Mouse (Mus musculus) neural tube, embryonic 10.5 days (tissue): ENCODE measurements around the gene Ccdc184.

ENCODE experiments used
- DNase-seq: peaks from one replicate; pipeline ENCODE4 v3.0.0-alpha.2; 2017; ENCODE audit warnings: low spot score; ENCODE audit errors: extremely low spot score

Ccdc184 gene

GRCm38 (mm10) chr15:98155272-98155671 lies 11.7 kb upstream of the Ccdc184 start:
- DNase-seq, result no peak

GRCm38 (mm10) chr15:98155944-98156343 lies 11.0 kb upstream of the Ccdc184 start:
- no peak for DNase-seq

GRCm38 (mm10) chr15:98157253-98157652 lies 9.7 kb upstream of the Ccdc184 start:
- no peak for DNase-seq

- DNase-seq, result no peak
Observed at GRCm38 (mm10) chr15:98161026-98161805, 5.7 kb upstream of the Ccdc184 start.

- no peak for DNase-seq
Observed at GRCm38 (mm10) chr15:98162561-98162960, 4.4 kb upstream of the Ccdc184 start.

DNA sequence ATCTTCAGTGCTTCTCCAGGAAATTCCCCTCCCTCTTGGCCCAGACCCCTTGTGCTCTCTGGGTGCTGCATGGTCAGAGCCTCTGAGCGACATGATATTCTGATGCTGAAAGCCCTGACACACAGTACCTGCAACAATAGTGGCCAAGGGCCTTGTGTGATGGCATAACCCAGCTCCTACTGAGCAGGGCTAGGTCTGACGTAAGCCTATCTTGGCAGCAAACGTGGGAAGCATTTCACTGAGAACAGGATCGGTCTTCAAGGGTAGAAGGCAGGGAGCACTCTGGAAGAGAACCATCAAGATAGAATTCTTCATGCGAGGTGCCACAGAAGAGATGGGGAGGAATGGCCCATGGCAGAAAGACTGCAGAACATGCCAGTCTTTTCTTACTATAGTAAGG lies 1.4 kb upstream of the Ccdc184 start, which contains the start of gene Asb8:
Asb8 (minus strand) TSS at position 101 of the 400 bp plus-strand sequence.
- no peak for DNase-seq

DNA sequence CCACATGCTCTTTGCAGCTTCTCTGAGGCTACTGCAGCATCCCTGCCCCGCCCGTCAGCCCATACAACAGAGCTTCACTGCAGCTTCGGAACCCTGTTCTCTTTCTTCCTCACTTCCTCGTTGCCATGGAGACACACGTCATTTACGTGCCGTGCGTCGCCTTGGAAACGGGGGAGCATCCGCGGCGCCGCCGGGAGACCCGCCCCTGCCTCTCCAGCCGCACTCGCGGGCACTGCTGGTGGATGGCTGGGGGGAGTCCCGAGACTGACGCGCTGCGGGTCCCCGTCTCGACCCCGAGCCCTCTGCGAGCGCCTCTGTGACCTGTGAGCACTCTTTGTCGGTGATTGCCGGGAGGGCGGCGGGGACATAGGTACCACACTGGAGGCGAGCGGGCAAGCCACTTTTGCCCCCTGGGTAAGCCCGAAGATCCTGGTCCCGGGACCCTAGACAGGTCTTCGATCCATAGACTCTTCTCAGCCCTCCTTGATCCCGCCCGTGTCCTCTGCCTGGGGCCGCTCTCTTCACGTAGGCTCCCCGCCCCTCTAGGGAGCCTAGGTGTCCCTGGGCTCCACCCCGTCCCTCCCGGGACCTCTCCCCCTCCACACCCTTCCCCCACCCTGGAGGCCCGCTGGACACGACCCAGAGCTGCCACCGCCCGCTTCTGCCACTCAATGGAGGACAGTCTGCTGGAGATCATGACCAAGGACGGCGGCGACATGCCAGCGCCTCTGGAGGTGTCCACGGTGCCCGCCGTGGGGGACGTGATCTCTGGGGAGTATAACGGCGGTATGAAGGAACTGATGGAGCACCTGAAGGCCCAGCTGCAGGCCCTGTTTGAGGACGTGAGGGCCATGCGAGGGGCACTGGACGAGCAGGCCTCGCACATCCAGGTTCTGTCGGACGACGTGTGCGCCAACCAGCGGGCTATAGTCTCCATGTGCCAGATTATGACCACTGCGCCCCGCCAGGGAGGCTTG lies 975 bp downstream of the Ccdc184 start:
- DNase-seq, result peak; percentile 94

GRCm38 (mm10) chr15:98168622-98169004 lies 1.7 kb downstream of the Ccdc184 start:
- DNase-seq, result peak; percentile 39

DNA sequence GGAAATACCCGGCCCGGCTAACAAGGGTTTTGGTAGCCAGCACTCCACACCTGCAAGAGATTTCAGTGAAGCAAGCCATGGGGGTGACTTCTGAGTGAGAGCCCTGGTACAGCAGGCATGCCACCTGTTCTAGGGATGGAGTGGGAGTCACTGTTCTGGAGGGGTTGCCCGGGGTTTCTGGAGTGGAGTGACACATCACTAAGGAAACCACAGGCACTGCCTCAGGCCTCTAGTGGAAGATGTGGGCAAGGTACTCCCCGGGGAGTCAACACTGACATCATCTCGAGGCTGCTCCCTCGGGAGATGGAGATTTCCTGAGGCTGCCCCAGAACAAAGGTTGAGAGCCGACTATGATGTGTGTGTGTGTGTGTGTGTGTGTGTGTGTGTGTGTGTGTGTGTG lies 3.4 kb downstream of the Ccdc184 start:
- DNase-seq, result no peak

GRCm38 (mm10) chr15:98170917-98171316 lies 4.0 kb downstream of the Ccdc184 start:
- no peak for DNase-seq

DNA sequence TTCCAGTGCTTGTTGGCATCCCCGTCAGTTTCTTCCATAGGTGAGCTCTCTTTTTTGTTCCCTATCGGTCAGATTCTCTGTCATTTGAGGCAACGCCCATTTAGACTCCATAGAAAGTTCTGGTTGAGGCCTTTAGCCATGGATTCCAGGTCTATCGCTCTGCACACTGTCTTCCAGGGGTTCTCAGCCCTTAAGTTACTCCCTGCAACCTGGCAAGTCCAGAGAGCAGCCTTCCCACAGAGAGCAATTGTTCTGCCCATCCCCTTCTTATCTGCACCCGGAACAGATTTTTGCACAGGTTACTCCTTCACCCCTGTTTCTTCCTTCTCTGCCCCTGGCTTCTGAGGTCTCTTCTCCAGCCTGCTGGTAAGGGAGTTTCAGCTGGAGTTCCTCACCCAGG lies 5.2 kb downstream of the Ccdc184 start:
- DNase-seq, result no peak

GRCm38 (mm10) chr15:98173821-98174220 lies 6.9 kb downstream of the Ccdc184 start:
- no peak for DNase-seq

- no peak for DNase-seq
Observed at GRCm38 (mm10) chr15:98177320-98177719, 10.4 kb downstream of the Ccdc184 start.

- no peak for DNase-seq
Observed at GRCm38 (mm10) chr15:98180567-98181131, 13.7 kb downstream of the Ccdc184 start.

GRCm38 (mm10) chr15:98181132-98181711 lies 14.3 kb downstream of the Ccdc184 start:
- DNase-seq, result peak; percentile 91

DNA sequence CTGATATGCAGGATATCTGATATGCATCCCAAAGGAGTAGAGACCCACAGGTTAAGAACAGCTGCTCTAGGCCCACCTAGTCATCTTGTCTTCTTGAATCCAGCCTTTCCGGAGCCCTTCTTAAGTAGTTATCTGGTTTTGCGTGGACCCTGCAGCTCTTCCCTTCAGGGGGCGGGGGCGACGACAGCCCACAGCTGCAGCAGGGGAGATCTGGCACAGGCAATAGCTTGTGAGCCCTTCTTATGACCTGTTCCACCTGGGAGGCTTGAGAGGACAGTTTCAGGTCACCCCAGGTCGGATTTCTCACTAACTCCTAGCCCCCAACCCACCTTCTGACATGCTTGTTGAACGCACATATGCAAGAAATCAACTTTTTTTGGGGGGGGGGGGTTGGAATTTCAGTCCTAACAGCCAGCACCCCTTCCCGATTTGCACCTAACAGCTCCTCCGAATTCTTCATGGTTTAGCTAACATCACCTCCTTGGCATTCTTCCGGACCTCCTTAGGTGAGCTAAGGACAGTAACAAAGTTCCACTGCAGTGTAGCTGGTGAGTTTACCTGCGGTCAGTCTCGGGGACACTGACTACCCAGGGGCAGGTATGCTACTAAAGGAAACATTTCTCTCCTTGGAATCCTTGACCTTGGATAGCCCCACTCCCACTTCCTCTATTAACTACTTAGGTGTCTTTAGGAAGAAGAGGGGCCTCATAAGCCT lies 15.1 kb downstream of the Ccdc184 start:
- no peak for DNase-seq

DNA sequence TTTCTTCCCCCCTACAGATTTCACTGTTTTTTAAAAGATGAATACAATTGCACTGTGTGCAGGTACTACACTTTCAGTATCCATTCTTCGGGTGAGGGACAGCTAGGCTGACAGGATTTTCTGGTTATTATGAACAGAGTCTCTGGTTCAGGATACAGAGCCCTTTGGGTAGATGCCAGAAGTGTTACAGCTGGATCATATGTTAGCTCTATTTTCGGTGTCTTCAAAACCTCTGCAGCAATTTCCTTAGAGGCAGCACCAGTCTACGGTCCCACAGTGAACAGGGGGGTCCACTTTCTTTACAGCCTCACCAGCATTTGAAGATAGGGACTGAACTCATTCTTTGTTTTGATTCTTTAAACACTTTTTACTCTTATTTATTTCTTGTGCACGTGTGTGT lies 17.5 kb downstream of the Ccdc184 start:
- no peak for DNase-seq

GRCm38 (mm10) chr15:98195442-98195841 lies 28.5 kb downstream of the Ccdc184 start, which contains the start of gene Olfr288:
Olfr288 (minus strand) TSS chr15:98195542.
- DNase-seq, result no peak

DNA sequence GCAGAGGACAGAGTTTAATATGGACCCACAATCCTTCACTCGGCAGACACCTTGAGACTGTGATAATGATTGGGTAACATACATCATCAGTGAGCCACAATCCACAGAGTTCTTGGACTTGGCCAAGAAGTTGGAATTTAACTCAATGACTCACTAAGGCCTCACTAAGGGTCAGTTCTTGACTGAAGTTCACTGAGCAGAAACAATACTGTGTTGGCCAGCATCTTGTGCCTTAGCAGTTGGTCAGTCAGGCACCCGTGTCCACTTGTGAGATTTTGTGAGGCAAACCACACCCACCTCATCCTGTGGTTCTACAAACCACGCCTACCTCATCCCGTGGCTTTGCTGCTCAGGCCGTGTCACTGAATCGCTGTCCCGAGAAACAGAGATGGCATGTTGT lies 42.7 kb downstream of the Ccdc184 start:
- DNase-seq, result no peak

GRCm38 (mm10) chr15:98213336-98213870 lies 46.4 kb downstream of the Ccdc184 start:
- DNase-seq, result no peak
